Mouse (Mus musculus) forebrain, embryonic 12.5 days (tissue): ENCODE measurements around the gene Tnc. TPM values are rescaled to one million over a fixed set of nuclear protein-coding genes. Genes with fewer than 3 reads are reported as not detected.

Experiments used
- ATAC-seq: fragments of 200-750 bp; cut with Nextera tagmentation; 2 replicates; pipeline ENCODE4 v1.8.0; 2017; ENCODE audit warnings: moderate TSS enrichment; ENCODE audit not compliant: low FRiP score
- H3K27ac ChIP-seq: fragments of 300-500 bp; sonication (generic); 2 replicates; pipeline ENCODE4 v1.5.1; 2016; ENCODE audit warnings: mild to moderate bottlenecking
- H3K27me3 ChIP-seq: fragments of 300-500 bp; sonication (generic); 2 replicates; pipeline ENCODE4 v1.6.1; 2016; ENCODE audit warnings: mild to moderate bottlenecking
- H3K36me3 ChIP-seq: fragments of 300-500 bp; sonication (generic); replicated peaks from 2 replicates; pipeline ENCODE4 v1.6.1; 2016; ENCODE audit warnings: mild to moderate bottlenecking
- H3K4me1 ChIP-seq: fragments of 300-500 bp; sonication (generic); 2 replicates; pipeline ENCODE4 v1.6.1; 2016
- H3K4me2 ChIP-seq: fragments of 300-500 bp; sonication (generic); 2 replicates; pipeline ENCODE4 v1.6.1; 2016; ENCODE audit warnings: mild to moderate bottlenecking, moderate library complexity
- H3K4me3 ChIP-seq: fragments of 300-500 bp; sonication (generic); replicated peaks from 2 replicates; pipeline ENCODE4 v1.5.1; 2016; ENCODE audit warnings: mild to moderate bottlenecking
- H3K9ac ChIP-seq: fragments of 300-500 bp; sonication (generic); 2 replicates; pipeline ENCODE4 v1.6.1; 2016; ENCODE audit warnings: mild to moderate bottlenecking
- H3K9me3 ChIP-seq: fragments of 300-500 bp; sonication (generic); 2 replicates; pipeline ENCODE4 v1.6.1; 2016
- WGBS: fragments of 180-500 bp; shearing (Covaris S2); methylation state at CpG from one replicate; pipeline ENCODE4 v1.1.7; 2016; 5-methylcytosine and 5-hydroxymethylcytosine counted together
- polyA plus RNA-seq: library from polyadenylated mRNA; unstranded; fragments of >200 nt; fragmentation: Nextera tagmentation; extraction: Ambion mirVana; gene quantifications from 2 replicates; pipeline ENCODE4 v1.2.1, GENCODE M21; 2016

Tnc gene
- polyA plus RNA-seq, 1 experiment from 2014 or later = 11.8 TPM

- 38% methylated on average over 12 of the region's 12 CpGs for WGBS
- H3K4me3 ChIP-seq = no peak overlapping the region
- no peaks in the 10 kb centered on the region for H3K9me3 ChIP-seq
- ATAC-seq = peak; percentile 73
- no peak overlapping the region for H3K4me2 ChIP-seq
- no peak overlapping the region for H3K27ac ChIP-seq
- H3K27me3 ChIP-seq = no peaks in the 10 kb centered on the region
- H3K4me1 ChIP-seq = no peaks in the 10 kb centered on the region
- H3K9ac ChIP-seq = no peak overlapping the region
- no peaks in the 10 kb centered on the region for H3K36me3 ChIP-seq
Measured at GRCm38 (mm10) chr4:63948066-63948687, 98.6 kb downstream of the Tnc start.

- 70% methylated on average over 5 of the region's 5 CpGs for WGBS
- H3K27ac ChIP-seq = no peak overlapping the region
- H3K9ac ChIP-seq = no peak overlapping the region
- H3K4me2 ChIP-seq = no peak overlapping the region
- no peaks in the 10 kb centered on the region for H3K9me3 ChIP-seq
- H3K4me3 ChIP-seq = no peak overlapping the region
- no peaks in the 10 kb centered on the region for H3K36me3 ChIP-seq
- H3K27me3 ChIP-seq = no peaks in the 10 kb centered on the region
- H3K4me1 ChIP-seq = no peaks in the 10 kb centered on the region
- ATAC-seq = no peak
Measured at GRCm38 (mm10) chr4:63943813-63944212, 103.0 kb downstream of the Tnc start.

GRCm38 (mm10) chr4:63942875-63943274 is 103.9 kb downstream of the Tnc start:
- WGBS = 88% methylated on average over 3 of the region's 3 CpGs
- Histone ChIP-seq H3K27me3 (no peaks in the 10 kb centered on the region), H3K4me2 (no peak overlapping the region), H3K4me1 (no peaks in the 10 kb centered on the region), H3K9ac (no peak overlapping the region), H3K9me3 (no peaks in the 10 kb centered on the region), H3K27ac (no peak overlapping the region), H3K36me3 (no peaks in the 10 kb centered on the region), H3K4me3 (no peak overlapping the region)
- no peak for ATAC-seq

GRCm38 (mm10) chr4:63941420-63941819 is 105.4 kb downstream of the Tnc start:
- Histone ChIP-seq H3K27me3 (no peaks in the 10 kb centered on the region), H3K9ac (no peak overlapping the region), H3K4me2 (no peak overlapping the region), H3K4me3 (no peak overlapping the region), H3K4me1 (no peaks in the 10 kb centered on the region), H3K36me3 (no peaks in the 10 kb centered on the region), H3K9me3 (no peaks in the 10 kb centered on the region), H3K27ac (no peak overlapping the region)
- WGBS = 86% methylated on average over 2 of the region's 2 CpGs
- no peak for ATAC-seq

- no peaks in the 10 kb centered on the region for H3K27me3 ChIP-seq
- no peak overlapping the region for H3K27ac ChIP-seq
- H3K4me2 ChIP-seq = no peak overlapping the region
- no peak overlapping the region for H3K9ac ChIP-seq
- ATAC-seq = no peak
- no peaks in the 10 kb centered on the region for H3K9me3 ChIP-seq
- H3K4me3 ChIP-seq = no peak overlapping the region
- no peaks in the 10 kb centered on the region for H3K36me3 ChIP-seq
- no peaks in the 10 kb centered on the region for H3K4me1 ChIP-seq
- WGBS = 77% methylated on average over 3 of the region's 3 CpGs
Measured at GRCm38 (mm10) chr4:63939428-63939827, 107.4 kb downstream of the Tnc start.

- 86% methylated on average over 4 of the region's 4 CpGs for WGBS
- no peaks in the 10 kb centered on the region for H3K9me3 ChIP-seq
- no peak overlapping the region for H3K4me3 ChIP-seq
- H3K36me3 ChIP-seq = no peaks in the 10 kb centered on the region
- no peak for ATAC-seq
- H3K9ac ChIP-seq = no peak overlapping the region
- H3K4me1 ChIP-seq = no peaks in the 10 kb centered on the region
- H3K27ac ChIP-seq = no peak overlapping the region
- no peaks in the 10 kb centered on the region for H3K27me3 ChIP-seq
- no peak overlapping the region for H3K4me2 ChIP-seq
Measured at GRCm38 (mm10) chr4:63935960-63936359, 110.9 kb downstream of the Tnc start.

GRCm38 (mm10) chr4:63935314-63935713 is 111.5 kb downstream of the Tnc start:
- H3K27ac ChIP-seq = no peak overlapping the region
- H3K36me3 ChIP-seq = no peaks in the 10 kb centered on the region
- H3K4me2 ChIP-seq = no peak overlapping the region
- H3K9me3 ChIP-seq = no peaks in the 10 kb centered on the region
- H3K4me3 ChIP-seq = no peak overlapping the region
- H3K9ac ChIP-seq = no peak overlapping the region
- H3K4me1 ChIP-seq = no peaks in the 10 kb centered on the region
- no peak for ATAC-seq
- H3K27me3 ChIP-seq = no peaks in the 10 kb centered on the region
- 92% methylated on average over 9 of the region's 9 CpGs for WGBS

- H3K27ac ChIP-seq = no peak overlapping the region
- no peaks in the 10 kb centered on the region for H3K27me3 ChIP-seq
- WGBS = 91% methylated on average over 2 of the region's 2 CpGs
- H3K4me3 ChIP-seq = no peak overlapping the region
- no peaks in the 10 kb centered on the region for H3K4me1 ChIP-seq
- H3K9me3 ChIP-seq = no peaks in the 10 kb centered on the region
- ATAC-seq = no peak
- H3K9ac ChIP-seq = no peak overlapping the region
- H3K4me2 ChIP-seq = no peak overlapping the region
- no peaks in the 10 kb centered on the region for H3K36me3 ChIP-seq
Measured at GRCm38 (mm10) chr4:63930863-63931262, 116.0 kb downstream of the Tnc start.

GRCm38 (mm10) chr4:63929490-63929889 is 117.3 kb downstream of the Tnc start:
- no peak overlapping the region for H3K4me3 ChIP-seq
- WGBS = 86% methylated on average over 2 of the region's 2 CpGs
- no peak overlapping the region for H3K9ac ChIP-seq
- no peaks in the 10 kb centered on the region for H3K9me3 ChIP-seq
- no peak overlapping the region for H3K4me2 ChIP-seq
- H3K4me1 ChIP-seq = no peaks in the 10 kb centered on the region
- H3K27ac ChIP-seq = no peak overlapping the region
- no peak for ATAC-seq
- no peaks in the 10 kb centered on the region for H3K27me3 ChIP-seq
- no peaks in the 10 kb centered on the region for H3K36me3 ChIP-seq

- H3K4me3 ChIP-seq = no peak overlapping the region
- no peak overlapping the region for H3K27ac ChIP-seq
- WGBS = 92% methylated on average over 1 of the region's 1 CpGs
- H3K4me1 ChIP-seq = no peaks in the 10 kb centered on the region
- no peaks in the 10 kb centered on the region for H3K9me3 ChIP-seq
- H3K27me3 ChIP-seq = no peaks in the 10 kb centered on the region
- H3K4me2 ChIP-seq = no peak overlapping the region
- no peaks in the 10 kb centered on the region for H3K36me3 ChIP-seq
- H3K9ac ChIP-seq = no peak overlapping the region
- no peak for ATAC-seq
Measured at GRCm38 (mm10) chr4:63928192-63928591, 118.6 kb downstream of the Tnc start.

GRCm38 (mm10) chr4:63917181-63917580 is 129.6 kb downstream of the Tnc start:
- Histone ChIP-seq H3K27ac (no peak overlapping the region), H3K4me1 (no peaks in the 10 kb centered on the region), H3K4me3 (no peak overlapping the region), H3K36me3 (no peaks in the 10 kb centered on the region), H3K4me2 (no peak overlapping the region), H3K9ac (no peak overlapping the region), H3K9me3 (no peaks in the 10 kb centered on the region), H3K27me3 (no peaks in the 10 kb centered on the region)
- no peak for ATAC-seq
- WGBS = 90% methylated on average over 5 of the region's 5 CpGs

GRCm38 (mm10) chr4:63916753-63917152 is 130.1 kb downstream of the Tnc start:
- no peaks in the 10 kb centered on the region for H3K27me3 ChIP-seq
- WGBS = 87% methylated on average over 8 of the region's 8 CpGs
- no peak for ATAC-seq
- no peaks in the 10 kb centered on the region for H3K4me1 ChIP-seq
- H3K9ac ChIP-seq = no peak overlapping the region
- H3K4me3 ChIP-seq = no peak overlapping the region
- no peaks in the 10 kb centered on the region for H3K36me3 ChIP-seq
- H3K4me2 ChIP-seq = no peak overlapping the region
- no peaks in the 10 kb centered on the region for H3K9me3 ChIP-seq
- no peak overlapping the region for H3K27ac ChIP-seq

GRCm38 (mm10) chr4:63916288-63916687 is 130.5 kb downstream of the Tnc start:
- Histone ChIP-seq H3K4me3 (no peak overlapping the region), H3K27ac (no peak overlapping the region), H3K9ac (no peak overlapping the region), H3K27me3 (no peaks in the 10 kb centered on the region), H3K36me3 (no peaks in the 10 kb centered on the region), H3K4me2 (no peak overlapping the region), H3K4me1 (no peaks in the 10 kb centered on the region), H3K9me3 (no peaks in the 10 kb centered on the region)
- no peak for ATAC-seq
- 89% methylated on average over 3 of the region's 3 CpGs for WGBS
